Mouse (Mus musculus): ENCODE measurements around the gene Hps4.
"Not testable (repeated sequence)": the region's sequence is repeated elsewhere in the genome, so short reads cannot be mapped to it uniquely, and the experiment has no call there.

Gene Hps4

DNA sequence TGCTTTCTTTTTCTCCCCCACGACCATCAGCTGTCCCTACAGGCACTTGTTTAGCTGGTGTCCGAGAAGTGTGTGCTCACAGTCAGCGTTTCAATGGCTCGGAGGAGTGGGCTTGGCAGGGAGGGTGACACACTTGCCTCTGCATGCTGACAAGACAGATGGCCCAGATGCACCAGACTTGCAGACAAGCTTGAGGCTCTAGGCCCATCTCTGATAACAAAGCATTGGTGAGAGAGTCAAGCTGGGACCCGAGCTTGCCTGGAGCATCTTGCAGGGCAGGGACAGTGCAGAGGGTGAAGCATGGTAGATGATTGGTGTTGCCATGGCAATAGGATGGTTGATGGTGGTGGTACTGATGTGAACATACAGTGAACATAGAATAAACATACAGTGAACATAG, 66.4 kb downstream of the Hps4 start:
- DNase-seq, result no peak

DNA sequence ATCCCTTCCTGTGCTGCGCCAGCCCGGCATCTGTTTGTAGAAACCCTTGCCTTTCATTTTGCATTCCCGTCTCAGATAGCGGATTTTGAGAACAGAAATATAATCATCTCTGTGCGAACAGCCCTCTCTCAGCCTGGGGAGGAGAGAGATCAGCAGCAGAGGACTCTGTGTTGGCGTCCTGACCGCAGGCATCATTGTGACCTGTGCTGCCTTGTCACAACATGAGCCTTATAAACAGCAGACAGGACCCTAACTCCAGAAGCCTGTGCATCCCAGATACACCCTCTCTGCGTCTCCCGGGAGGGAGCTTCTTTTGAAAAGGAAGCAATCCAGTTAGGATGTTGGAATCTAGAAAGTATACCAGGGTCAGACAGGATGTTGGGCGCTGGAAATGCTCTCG, 68.2 kb downstream of the Hps4 start:
- DNase-seq, result no peak

DNA sequence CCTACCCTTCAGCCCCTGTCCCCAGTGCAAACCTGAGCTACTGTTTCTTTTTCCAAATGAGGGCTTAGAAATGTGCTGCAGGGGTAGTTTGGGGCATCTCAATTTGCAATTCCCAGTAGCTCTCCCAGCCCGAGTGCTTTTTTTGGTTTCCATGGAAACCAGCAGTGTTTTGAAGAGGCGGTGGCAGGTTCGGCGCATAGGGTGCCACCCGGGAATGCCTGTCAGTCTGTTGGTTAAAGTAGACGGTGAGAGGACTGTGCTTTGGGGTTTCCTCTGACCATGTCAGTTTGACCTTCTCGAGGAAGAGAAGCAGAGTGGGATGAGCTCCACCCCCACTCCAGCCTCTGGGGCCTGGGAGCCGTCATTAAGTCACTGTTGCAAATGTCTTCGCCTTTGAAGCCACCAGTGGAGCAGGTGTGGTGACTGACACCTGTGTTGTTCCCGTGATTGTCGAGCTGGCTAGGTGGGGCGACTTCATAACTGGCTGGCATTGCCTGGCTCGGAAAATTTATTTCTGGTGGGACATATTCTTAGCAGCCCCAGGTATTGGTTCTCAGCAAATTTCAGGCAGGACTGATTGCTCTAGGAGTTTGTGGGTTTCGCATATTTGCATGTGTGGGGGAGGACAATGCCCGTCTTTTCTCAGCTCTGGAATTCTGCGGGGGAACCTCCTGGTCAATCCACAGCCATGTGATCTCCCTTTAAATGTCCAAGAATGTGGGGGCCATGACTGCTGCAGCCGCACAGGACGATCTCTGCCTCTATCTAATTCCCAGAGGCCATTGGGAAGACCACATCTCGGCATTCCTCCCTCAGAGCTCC, 68.8 kb downstream of the Hps4 start:
- no peak for DNase-seq

DNA sequence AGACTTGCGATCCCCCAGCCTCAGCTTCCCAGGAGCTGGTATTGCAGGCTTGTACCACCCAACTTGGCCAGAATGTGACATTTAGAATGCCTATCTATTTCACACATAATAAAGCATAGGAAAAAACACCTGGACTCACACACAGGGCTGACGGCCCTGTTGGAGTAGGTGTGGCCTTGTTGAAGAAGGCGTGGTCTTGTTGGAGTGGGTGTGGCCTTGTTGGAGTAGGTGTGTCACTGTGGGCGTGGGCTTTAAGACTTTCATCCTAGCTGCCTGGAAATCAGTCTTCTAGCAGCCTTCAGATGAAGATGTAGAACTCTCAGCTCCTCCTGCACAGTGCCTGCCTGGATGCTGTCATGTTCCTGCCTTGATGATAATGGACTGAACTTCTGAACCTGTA, 69.9 kb downstream of the Hps4 start:
- DNase-seq, result not testable (repeated sequence)

DNA sequence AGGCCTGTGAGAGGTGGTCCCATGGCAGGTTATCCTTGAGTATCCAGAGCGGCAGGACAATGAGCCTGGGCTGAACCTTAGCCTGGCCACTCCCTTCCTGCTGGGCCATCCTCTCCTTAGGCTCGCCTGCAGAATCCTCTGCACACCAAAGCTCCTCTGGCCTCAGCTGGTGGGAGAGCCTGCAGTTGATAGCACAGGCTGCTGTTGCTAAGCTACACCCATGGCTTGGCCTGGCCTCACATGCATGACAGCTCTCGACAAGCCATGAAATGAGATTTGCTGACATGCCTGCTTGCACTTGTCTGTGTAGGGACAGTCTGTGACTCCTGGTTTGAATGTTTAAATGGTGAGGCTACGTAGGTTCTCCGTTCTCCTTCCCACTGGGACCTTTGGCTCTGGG, 73.8 kb downstream of the Hps4 start:
- no peak for DNase-seq

DNA sequence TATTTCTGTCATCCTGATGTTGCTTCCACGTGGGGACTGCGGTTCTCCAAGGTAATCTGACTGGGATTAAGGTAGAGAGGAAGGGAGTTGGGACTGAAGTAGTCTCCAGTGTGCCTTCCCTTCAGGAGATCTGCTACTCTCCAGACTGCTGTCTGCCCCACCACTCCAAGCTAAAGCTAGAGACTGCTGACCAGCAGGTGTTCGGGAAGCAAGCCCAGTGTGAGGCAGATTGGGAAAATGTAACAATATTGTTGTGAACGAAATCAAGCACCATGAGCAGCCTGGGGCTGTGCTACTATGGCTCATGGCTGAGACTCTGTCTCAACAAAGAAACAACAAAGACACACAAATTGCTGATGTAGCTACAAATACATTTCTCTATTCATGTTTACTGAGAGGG, 75.1 kb downstream of the Hps4 start:
- no peak for DNase-seq

DNA sequence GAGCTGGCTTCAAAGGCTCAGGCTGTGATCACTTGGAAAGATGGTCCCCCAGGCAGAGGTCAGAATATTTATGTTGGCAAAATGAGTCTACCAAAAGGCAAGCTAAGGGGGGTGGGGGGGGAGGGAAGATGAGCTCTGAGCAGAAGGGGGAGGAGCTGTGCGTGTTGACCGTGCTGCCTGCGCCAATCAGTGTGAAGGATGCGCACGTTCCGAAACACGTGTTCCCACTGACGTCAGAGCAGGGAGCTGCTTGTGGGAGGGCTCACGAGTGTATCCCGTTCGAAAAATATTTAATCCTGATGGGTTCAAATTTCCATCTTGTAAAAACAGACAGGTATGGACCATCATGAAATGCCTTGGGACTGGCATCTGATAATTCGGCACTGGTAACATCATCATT, 76.7 kb downstream of the Hps4 start:
- DNase-seq, result no peak

DNA sequence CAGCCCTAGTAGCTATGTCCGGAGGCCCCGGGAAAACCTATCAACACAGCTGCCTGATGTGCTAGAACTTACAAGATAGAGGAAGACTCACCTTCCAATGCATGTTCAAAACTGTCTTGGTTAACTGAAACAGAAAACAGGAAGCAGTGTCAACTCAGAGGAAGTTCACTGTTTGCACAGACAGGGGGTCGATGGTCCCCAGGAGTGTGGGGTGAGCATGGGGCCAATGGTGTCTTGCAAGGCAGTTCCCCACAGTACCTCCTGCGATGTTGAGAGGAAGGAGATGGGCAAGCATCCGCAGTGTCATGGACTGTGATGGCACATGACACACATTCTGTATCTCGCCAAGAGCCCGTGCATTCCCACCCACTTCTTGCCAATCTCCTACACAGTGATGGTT, 83.8 kb downstream of the Hps4 start:
- no peak for DNase-seq

DNA sequence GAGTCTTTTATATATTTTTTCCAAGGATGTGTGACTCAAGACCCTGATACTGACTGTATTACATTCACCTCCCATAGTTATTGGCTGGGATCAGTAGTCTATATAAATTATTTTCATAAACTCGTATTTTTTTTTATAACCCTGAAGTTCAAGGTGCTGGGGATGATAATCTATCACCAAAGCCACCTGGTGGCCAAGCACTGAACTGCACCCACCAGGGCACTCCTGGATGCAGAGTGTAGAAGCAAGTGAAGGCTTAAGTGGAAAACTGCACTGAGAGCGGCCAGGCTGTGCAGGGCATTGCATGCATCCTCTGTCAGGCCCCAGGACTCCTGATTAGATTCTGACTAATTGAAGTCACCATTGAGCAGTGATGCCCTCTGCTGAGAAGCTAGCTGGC, 84.4 kb downstream of the Hps4 start:
- peak; percentile 62 for DNase-seq

All from lung, postnatal 36 days (tissue).